Mouse (Mus musculus) right cerebral cortex, postnatal 10 days (tissue): Measurements from ENCODE around the gene Gm28038.

Experiments
- DNase-seq, 2 experiments: peaks; one replicate each; pipeline ENCODE4 v3.0.0; 2021; ENCODE audit warnings: low spot score in 2 of 2

Gene Gm28038

DNA sequence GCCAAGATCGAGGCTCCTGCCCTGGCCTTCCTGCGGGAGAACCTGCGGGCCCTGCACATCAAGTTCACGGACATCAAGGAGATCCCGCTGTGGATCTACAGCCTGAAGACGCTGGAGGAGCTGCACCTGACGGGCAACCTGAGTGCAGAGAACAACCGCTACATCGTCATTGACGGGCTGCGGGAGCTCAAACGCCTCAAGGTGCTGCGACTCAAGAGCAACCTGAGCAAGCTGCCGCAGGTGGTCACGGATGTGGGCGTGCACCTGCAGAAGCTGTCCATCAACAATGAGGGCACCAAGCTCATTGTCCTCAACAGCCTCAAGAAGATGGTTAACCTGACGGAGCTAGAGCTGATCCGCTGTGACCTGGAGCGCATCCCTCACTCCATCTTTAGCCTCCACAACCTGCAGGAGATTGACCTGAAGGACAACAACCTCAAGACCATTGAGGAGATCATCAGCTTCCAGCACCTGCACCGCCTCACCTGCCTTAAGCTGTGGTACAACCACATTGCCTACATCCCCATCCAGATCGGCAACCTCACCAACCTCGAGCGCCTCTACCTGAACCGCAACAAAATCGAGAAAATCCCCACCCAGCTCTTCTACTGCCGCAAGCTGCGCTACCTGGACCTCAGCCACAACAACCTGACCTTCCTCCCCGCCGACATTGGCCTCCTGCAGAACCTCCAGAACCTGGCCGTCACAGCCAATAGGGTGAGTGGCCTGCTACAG, 24.1 kb upstream of the Gm28038 start:
- peak in 1 of 2 experiments; percentile 24 for DNase-seq

DNA sequence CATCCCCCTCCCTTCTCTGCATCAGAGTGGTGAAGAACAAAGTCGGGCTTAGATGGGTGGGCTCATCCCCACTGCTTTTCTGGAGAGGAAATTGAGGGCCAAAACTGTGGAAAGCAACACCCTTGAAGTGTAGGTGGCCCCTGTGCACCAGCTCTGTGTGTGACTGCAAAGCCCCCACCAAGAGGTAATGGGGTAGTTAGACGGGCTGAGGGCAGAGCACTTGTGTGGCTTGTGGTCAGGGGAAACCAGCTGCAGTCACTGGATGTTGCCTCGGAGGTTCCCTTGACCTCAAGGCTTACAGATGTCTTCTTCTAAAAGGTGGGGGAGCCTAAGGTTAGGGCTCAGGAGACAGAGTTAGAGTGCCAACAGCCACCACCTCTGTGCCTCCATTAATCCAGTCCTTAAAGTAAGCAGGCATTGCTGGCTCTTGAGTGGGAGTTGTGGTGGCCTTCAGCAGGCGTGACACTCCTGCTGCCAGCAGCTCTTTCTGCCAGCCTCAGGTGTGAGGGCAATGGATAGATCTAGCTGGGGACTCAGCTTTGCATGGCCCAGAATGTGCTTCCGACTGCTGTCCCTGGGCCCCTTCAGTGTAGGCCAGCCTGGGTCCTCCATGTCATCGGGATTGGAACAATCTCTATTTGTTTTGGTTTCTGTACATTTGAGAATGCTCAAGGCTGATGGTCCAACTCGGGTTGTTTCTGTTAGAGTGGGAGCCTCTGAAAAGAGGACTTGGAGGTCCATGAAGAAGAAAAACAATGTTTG, 23.0 kb upstream of the Gm28038 start:
- no peak for DNase-seq

DNA sequence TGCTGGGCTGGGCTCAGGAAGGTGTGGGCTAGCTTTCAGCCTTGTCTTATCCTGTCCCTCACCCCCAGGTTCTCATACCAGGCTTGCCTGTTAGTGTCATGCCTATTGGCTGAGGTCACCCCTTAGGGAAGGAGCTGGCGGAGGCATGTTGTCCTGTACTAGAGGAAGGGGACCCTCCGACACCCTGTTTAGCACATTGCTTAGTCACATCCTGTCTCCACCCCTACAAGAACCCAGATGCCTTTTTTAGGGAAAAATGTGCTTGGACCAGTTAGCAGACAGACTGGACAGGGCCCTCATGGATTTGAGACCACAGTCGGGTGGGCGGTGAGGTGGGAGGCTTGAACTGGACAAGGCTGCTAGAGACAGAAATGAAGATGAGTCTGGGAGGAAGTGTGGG, 22.2 kb upstream of the Gm28038 start:
- no peak for DNase-seq

DNA sequence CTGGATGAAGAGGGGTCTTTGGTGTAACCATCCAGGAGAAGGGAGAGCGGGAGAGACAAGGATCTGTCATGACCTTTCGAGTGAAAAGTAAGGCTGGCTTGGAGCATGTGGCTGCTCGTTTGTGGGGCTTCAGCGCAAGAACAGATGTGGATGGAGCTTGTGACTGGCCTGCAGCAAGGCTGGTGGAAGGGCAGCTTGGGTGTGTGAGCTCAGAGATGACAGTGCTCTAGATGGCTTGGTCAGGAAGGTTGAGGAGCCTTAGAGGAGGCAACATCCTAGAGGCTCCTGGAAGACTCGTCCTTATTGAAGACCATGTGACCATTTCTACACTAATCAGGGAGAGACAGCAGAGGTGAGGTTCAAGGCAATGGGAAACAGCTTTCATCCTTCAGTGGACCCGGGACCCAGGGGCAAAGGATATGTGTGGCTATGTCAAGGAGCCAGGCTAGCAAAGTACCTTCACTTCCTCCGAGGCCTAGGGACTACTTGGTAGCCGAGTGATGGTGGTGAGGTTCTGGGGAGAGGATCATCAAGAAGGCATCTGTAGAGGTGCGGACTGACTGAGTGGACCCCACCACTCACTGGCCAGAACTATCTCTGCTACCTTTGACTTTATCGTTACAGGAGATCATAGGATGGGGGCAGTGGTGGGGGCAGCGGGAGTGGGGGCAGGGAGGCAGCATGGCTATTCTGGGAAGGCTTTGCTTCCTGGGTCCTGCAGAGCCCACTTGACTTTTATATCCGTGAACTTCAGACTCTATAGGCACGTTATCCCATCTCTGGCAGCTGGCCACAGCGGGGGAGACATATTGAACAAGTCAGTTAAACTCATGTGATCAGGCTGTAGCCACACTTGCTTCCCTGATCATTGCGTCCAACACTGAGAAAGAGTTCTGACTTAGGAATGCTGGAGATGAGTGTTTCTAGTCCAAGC, 21.4 kb upstream of the Gm28038 start:
- no peak for DNase-seq

DNA sequence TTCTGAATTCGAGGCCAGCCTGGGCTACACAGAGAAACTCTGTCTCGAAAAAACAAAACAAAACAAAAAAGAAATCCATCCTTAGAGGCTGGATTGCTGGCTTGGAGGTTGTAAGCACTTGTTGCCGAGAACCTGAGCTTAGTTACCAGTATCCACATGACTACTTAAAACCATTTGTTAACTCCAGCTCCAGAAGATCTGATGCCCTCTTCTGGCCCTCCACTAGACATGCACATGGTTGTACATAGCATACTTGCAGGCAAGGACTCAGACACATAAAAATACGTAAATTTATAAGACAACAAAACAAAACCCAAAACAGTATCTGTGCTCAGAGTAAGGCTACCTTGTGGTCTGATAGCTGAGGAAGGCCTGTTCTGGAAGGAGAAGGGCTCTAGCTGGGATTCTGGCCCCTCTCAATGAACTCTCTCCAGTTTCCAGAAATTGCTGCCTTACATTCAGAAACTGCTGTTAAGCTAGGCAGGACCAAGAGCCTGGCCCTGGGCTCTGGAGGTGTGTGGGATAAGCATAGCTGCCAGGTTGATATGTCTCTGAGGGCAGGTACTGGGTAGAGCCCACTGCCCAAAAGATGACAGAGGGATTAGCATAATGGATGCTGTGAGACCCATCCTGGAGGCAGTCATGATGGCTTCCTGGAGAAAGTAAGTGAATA, 19.6 kb upstream of the Gm28038 start:
- DNase-seq, result no peak

DNA sequence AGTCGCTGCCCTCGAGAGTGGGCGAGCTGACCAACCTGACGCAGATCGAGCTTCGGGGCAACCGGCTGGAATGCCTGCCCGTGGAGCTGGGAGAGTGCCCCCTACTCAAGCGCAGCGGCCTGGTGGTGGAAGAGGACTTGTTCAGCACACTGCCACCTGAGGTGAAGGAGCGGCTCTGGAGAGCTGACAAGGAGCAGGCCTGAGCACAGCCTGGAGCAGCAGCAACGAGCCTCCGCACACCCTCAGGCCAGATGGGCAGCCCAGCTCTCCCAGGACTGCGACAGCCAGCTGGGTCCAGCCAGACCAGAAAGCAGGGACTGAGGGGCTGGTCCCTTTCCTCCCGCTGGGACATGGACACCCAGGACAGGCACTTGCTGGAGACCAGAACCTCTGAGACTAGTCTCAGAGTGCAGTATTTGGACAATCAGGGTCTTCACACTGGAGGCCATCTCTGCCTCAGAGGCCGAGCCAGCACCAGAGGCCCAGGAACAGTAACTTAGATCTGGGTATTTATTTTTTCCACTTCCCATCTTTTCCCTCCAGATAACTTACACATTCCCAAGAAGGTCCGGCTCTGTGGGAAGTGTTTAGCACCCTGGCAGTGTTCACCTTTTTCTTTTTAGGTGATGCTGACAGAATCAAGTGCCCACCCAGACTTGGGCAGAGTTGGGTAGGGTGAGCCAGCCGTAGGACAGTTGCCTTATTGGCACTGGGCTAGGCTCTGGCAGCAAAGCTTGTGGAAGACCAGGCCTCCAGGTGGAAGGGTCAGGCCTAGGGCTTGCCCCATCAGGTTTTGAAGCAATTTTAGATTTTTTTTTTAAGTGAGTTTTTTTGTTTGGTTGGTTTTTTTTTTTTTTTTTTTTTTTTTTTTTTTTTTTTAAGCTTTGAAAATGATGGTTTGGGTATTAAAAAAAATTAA, 18.7 kb upstream of the Gm28038 start:
- no peak for DNase-seq

DNA sequence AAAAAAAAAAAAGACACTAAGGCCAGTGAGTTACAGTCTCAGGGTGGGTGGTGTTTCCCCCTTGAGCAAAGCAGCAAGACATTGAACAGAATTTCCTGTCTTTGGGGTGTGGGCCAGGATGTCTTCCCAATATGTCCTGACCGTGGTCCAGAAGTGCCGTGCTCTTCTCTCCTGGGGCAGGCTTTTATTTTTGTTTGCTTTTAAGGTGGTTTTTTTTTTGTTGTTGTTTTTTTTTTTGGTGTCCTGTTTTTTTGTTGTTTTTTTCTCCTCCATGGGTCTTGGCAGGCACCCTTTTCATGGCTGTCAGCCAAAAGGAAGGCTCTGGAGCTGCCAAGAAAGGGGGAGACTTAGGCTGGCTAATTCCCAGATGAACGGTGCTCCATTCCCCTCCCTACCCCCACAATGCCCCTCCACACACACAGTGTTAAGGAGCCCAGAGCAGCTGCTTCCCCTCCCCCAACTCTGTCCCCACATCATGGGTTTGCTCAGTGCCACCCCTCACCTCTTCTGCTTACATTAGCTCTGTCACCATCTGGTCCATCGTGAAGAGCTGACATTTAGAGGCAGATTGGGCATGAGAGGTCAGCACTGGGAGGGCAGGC, 17.9 kb upstream of the Gm28038 start:
- DNase-seq, result peak; percentile 82 to 86

DNA sequence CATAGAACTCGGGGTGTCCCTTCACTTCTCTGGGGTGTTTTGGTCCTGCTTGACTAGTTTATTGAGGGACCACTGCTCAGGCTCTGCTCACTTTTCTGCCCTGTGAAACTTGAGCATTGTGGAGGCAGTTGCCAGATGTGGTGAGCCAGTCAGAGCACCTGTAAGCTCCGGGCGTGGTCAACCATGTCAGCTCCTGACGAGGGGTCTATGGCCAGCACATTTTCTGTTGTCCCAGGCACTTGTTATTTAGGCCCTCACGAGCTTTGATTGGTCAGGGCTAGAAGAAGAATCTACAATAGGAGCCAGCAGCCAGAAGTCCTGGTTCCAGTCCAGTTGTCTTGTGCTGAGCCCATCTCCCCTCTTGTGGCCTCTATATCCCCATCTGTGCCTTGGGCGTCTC, 17.0 kb upstream of the Gm28038 start:
- DNase-seq, result no peak

DNA sequence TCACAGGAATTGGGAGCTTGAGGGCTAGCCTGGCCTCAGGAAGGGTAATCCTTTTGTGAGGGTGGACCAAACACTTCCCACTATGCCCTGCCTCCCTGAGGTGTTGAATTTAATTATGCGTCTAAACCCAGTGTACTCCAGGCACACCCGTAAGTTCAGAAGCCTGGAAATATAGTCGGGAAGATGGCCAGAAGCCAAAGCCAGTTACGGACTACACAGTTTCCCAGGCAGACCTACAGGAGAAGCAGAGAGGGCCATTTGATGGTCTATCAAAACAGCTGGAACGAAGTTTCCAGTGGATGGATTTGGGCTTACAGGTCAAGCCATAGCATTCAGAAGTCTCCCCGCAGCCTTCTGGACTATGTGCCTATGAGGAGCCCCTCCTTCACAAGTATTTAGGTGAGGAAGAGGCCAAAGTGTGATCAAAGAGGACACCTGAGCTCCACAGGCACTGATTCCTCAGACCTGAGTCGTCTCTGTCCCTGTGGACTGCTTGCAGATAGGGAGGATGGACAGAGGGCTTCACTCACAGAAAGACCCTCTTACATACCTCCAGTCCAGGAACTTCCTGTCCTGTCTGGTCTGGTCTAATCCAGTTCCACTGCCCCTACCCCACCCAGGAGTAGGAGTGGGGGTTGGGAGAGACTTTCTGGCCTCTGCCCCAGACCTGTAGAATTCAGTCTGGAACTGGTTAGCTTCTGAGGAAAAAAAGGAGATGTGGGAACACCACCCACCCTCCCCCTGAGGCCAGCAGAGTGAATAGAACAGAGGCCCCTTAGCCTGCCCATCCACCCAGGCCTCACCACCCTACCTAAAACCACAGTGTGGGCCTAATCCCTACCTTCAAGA, 15.9 kb upstream of the Gm28038 start:
- no peak for DNase-seq

DNA sequence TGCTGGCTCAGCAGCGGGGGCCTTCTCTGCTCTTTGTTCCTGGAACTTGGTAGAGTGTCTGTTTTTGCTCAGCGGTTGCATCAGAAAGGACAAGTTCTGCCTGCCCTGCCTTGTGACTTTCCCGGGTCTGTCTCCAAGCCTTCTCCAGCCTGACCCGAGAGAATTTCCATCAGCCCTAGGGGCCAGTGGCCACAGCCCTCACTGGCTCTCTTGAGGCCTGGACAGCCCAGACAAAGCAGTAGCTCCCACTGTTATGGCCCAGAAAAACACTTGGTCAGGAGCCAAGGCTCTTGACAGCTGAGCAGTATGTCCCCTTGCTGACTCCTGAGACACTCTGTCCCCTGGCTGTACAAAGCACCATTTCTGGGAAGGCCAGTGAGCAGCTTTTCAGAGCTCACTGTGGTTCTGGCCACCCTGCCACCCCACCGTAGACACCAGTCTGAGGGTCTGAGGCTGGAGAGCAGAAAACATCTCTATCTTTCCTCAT, 15.0 kb upstream of the Gm28038 start, which contains the start of gene Phyhd1:
Gene Phyhd1 (plus strand): TSS at position 437 of the 487 bp plus-strand sequence.
- DNase-seq, result peak; percentile 78 to 83

DNA sequence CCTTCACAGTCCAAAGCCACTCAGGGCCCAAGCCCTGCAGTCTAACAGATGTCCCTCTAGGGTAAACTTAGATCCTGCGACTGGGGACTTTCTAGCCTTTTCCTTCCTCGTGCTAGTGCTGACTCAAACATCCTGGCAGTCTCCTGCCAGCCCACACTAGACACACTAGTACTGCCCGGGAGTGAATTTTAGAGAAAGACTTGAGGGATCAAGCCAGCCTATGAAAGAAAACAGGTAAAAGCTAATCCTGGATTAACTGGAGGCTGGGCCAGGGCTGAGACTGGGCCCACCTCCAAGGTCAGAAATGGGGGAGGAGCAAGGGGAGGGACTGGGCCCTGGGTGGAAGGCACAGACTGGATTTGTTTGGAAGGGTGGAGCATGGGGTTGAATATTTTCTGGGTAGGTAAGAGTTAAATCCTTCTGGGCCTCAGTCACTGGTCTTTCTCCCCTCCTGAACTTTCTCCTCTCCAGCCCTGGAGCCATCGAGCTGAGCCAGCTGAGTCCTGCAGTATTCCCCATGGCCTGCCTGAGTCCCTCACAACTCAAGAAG, 14.4 kb upstream of the Gm28038 start:
- peak in 1 of 2 experiments; percentile 50 for DNase-seq

DNA sequence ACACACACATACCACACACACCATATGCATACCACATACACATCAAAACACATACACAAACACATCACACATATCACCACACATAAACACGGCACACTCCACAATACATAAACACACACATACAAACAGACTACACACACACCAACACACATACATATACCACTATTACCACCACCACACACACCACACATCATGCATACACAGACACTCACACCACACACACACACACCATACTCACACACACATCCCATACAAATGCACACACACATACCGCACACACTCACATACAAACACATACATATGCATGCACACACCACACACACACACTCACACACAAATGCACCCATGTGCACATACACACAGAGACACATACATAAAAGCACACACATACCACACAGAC, 13.4 kb upstream of the Gm28038 start:
- no peak for DNase-seq

DNA sequence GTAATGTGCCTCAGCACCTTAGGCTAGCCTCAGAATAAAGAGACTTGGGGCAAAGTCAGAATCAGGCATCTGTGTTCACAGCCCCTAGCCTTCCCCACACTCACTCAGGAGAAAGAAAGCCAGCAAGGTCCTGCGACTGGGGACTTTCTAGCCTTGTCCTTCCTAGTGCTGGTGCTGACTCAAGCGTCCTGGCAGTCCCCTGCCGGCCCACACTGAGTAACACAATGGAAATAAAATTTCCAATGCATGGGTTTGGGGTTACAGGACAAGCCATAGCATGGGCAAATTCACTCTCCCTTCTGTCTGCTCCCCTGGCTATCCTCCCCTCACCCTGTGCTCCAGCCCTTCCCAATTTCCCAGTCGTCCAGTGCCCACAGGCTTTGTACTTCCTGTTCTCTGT, 12.5 kb upstream of the Gm28038 start:
- no peak for DNase-seq

DNA sequence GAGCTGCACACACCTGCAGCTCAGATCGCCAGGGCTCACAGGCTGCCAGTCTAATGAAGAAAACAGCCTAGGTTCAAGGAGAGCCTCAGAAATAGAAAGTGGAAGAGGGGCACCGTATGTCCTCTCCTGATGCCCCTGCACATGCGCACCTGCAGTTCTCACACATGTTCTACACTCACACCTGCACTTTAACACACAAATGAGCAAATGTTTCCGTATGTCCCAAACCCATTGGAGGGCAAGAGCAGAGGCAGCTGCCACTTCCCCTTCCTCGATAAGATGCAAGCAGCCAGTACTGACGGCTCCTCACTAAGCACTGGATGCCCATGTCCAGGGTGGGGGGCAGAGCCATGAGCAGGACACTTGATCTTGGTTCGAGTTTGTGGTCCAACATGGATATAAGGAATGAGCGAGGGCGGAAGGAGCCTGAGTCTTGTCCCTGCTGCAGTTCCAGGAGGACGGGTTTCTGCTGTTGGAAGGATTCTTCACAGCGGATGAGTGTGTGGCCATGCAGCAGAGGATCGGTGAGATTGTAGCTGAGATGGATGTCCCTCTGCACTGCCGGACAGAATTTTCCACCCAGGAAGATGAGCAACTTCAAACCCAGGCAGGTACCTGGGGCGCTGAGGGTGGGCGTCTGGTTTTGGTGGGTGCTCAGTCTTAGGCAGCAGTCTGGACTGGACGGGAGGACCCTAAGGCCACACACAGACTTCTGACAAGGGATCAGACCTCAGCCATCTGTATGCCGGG, 11.4 kb upstream of the Gm28038 start:
- DNase-seq, result peak in 1 of 2 experiments; percentile 25

DNA sequence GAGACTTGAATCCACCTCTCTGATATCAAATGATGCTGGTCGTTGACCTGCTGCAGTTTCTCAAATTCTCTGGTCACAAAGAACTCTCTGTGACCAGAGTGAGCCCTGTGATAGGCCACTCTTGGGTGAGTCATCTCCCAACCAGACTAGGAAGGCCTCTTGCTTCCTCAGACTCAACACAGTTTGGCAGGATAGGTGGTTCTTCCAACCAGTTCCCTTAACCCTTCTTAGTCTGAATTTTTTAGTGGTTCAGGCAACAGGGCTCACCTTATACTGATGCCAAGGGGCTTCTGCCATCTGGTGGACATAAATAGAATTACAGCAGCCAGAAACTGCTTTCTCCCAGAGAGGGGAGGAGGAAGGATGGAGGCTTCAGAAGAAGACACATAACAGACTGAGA, 10.7 kb upstream of the Gm28038 start:
- peak; percentile 81 to 83 for DNase-seq

DNA sequence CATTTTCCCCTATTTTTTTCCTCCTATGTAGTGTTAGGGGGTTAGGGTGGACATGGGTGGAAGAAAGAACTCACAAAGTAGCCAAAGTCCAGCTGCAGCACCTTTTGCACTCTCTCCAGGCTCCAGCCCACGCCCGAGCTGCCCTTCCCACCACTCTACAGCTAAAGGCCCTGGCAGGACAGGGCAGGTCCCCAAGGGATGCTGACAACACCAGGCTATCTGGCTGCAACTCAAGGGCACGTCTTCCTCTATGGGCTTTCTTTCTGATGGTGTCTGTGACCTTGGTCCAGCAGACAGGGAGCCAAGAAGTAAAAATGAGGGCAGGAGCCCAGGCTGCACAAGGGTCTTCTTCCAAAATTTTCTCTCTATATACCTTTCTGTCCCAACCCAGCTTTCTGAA, 808 bp downstream of the Gm28038 start:
- DNase-seq, result no peak

DNA sequence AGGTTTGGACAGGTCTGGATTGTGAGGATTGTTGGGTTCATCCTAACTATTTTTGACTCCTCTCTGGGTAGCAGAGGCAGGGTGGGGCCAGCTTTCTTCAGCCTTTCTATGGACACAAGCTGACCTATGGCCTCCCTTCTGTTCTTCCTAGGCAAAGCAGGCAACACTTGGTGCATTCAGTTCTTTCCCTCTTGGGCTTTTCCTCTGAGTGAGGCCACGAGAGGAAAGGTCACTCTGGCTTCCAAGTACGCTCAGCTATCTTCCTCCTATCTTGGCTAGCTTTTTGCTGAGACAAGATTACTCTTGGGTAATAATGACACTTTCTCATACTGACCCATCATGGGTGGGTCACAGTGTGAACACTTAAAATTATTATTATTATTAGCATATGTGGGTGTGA, 2.4 kb downstream of the Gm28038 start:
- no peak for DNase-seq

DNA sequence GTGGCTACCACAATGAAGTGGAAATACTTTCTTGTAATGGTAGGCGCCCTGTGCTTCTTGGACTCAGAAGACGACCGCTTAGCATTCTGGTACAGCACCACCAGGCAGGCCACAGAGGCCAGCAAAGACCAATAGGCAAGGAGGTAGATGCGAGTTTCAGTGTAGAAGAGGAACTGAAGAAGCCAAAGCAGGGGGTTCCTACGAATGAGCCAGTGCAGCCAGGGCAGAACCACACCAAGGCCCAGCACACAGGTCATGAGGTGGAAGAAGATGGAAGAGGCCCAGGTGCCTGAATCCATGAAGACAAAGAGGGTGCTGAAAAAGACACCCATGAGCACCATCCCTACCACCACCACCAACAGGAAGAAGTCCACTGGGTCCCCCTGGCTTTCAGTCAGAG, 4.2 kb downstream of the Gm28038 start:
- DNase-seq, result no peak
